8 mouse cellular contexts compared by ENCODE assay signal in genomic region chr4:54601671-54602512, GRCm38 (mm10).
A peak's percentile ranks its signal among the peaks of the same experiment; 100 is the strongest.
DNase-seq lines count a peak whose midpoint lies in the region; ATAC-seq and TF ChIP-seq lines count a peak whose summit lies in the region.

No protein-coding gene starts in this region.

- H3K4me1 ChIP-seq in intestine, embryonic 16.5 days (ENCODE audit: control insufficient read depth, insufficient read depth, low read length) = no peaks in the 10 kb centered on the region
- H3K4me1 ChIP-seq in intestine, postnatal 0 days (replicated peaks; ENCODE audit: control insufficient read depth, insufficient read depth, low read length) = no peaks in the 10 kb centered on the region
- peaks cover 10% of the 10 kb centered on the region for H3K4me1 ChIP-seq in forebrain, embryonic 13.5 days
- H3K4me1 ChIP-seq in midbrain, embryonic 12.5 days = peaks cover 10% of the 10 kb centered on the region

- WGBS in intestine, embryonic 16.5 days = 55% methylated on average over 15 of the region's 15 CpGs
- 58% methylated on average over 15 of the region's 15 CpGs for WGBS in intestine, postnatal 0 days
- WGBS in forebrain, embryonic 13.5 days = 44% methylated on average over 15 of the region's 15 CpGs
- WGBS in midbrain, embryonic 12.5 days = 40% methylated on average over 15 of the region's 15 CpGs

- TF ChIP-seq POLR2A in brain, embryonic 14.5 days (IDR thresholded peaks at IDR 0.05; ENCODE audit: borderline replicate concordance, extremely low read depth, insufficient read depth, insufficient read length, poor library complexity, severe bottlenecking) = no peak

- no peak for TF ChIP-seq CTCF in intestine, postnatal 0 days (IDR thresholded peaks at IDR 0.05; ENCODE audit: low read depth)
- no peak for TF ChIP-seq CTCF in brain, embryonic 14.5 days (IDR thresholded peaks at IDR 0.05; ENCODE audit: borderline replicate concordance, extremely low read depth, insufficient read depth, insufficient read length)

- H3K4me3 ChIP-seq in intestine, embryonic 16.5 days (ENCODE audit: low read length) = no peak overlapping the region
- no peak overlapping the region for H3K4me3 ChIP-seq in intestine, postnatal 0 days (ENCODE audit: low read depth, low read length)
- no peak overlapping the region for H3K4me3 ChIP-seq in forebrain, embryonic 13.5 days
- no peak overlapping the region for H3K4me3 ChIP-seq in midbrain, embryonic 12.5 days

- no peak overlapping the region for H3K9ac ChIP-seq in intestine, embryonic 16.5 days (ENCODE audit: low read depth, low read length)
- H3K9ac ChIP-seq in intestine, postnatal 0 days (ENCODE audit: low read depth, low read length) = no peak overlapping the region
- H3K9ac ChIP-seq in forebrain, embryonic 13.5 days = no peak overlapping the region
- 0 out of 2 replicates have a peak overlapping the region, but pooled peaks have one; percentile 24 for H3K9ac ChIP-seq in midbrain, embryonic 12.5 days (replicated peaks)

- H3K9me3 ChIP-seq in intestine, embryonic 16.5 days (ENCODE audit: control insufficient read depth, low read length) = no peaks in the 10 kb centered on the region
- H3K9me3 ChIP-seq in intestine, postnatal 0 days (ENCODE audit: control insufficient read depth) = no peaks in the 10 kb centered on the region
- no peaks in the 10 kb centered on the region for H3K9me3 ChIP-seq in forebrain, embryonic 13.5 days (replicated peaks)
- no peaks in the 10 kb centered on the region for H3K9me3 ChIP-seq in midbrain, embryonic 12.5 days

- no peak for ATAC-seq in intestine, embryonic 16.5 days
- ATAC-seq in intestine, postnatal 0 days = no peak
- ATAC-seq in forebrain, embryonic 13.5 days = peak; percentile 30; the same call in 1 of the 2 replicates
- ATAC-seq in midbrain, embryonic 12.5 days (ENCODE audit: low FRiP score, low read depth) = peak; percentile 85
- ATAC-seq in granulocyte monocyte progenitor cell, adult 5-6 weeks (replicated peaks; ENCODE audit: poor library complexity, severe bottlenecking) = no peak

- H3K36me3 ChIP-seq in intestine, embryonic 16.5 days (ENCODE audit: control insufficient read depth, insufficient read depth, low read length) = no peaks in the 10 kb centered on the region
- no peaks in the 10 kb centered on the region for H3K36me3 ChIP-seq in intestine, postnatal 0 days (ENCODE audit: control insufficient read depth, insufficient read depth)
- no peaks in the 10 kb centered on the region for H3K36me3 ChIP-seq in forebrain, embryonic 13.5 days (ENCODE audit: poor library complexity, severe bottlenecking)
- H3K36me3 ChIP-seq in midbrain, embryonic 12.5 days = no peaks in the 10 kb centered on the region

- peak overlapping the region; percentile 41; the same call in 1 of the 2 replicates for H3K27ac ChIP-seq in intestine, embryonic 16.5 days (ENCODE audit: low read length)
- no peak overlapping the region for H3K27ac ChIP-seq in intestine, postnatal 0 days (ENCODE audit: low read depth, low read length)
- H3K27ac ChIP-seq in forebrain, embryonic 13.5 days = peak overlapping the region; percentile 27
- peak overlapping the region; percentile 88 for H3K27ac ChIP-seq in midbrain, embryonic 12.5 days (replicated peaks)

- H3K4me2 ChIP-seq in intestine, embryonic 16.5 days (ENCODE audit: low read depth, low read length) = no peak overlapping the region
- no peak overlapping the region for H3K4me2 ChIP-seq in intestine, postnatal 0 days (replicated peaks; ENCODE audit: low read depth)
- no peak overlapping the region for H3K4me2 ChIP-seq in forebrain, embryonic 13.5 days
- H3K4me2 ChIP-seq in midbrain, embryonic 12.5 days (replicated peaks) = no peak overlapping the region

- peak; percentile 79 for DNase-seq in brain, embryonic 14.5 days (ENCODE audit: low read depth)
- DNase-seq in urinary bladder, adult 18-20 months (ENCODE audit: low spot score in 2 of 2) = no peak
- DNase-seq in thymus, adult 18-20 months = no peak

- H3K27me3 ChIP-seq in intestine, embryonic 16.5 days (replicated peaks; ENCODE audit: control insufficient read depth, insufficient read depth, low read length) = no peaks in the 10 kb centered on the region
- H3K27me3 ChIP-seq in intestine, postnatal 0 days (replicated peaks; ENCODE audit: control insufficient read depth, insufficient read depth, low read length) = no peaks in the 10 kb centered on the region
- H3K27me3 ChIP-seq in forebrain, embryonic 13.5 days = no peaks in the 10 kb centered on the region
- no peaks in the 10 kb centered on the region for H3K27me3 ChIP-seq in midbrain, embryonic 12.5 days

Comparison
In these comparisons a context has a peak if more than half of its experiments do, and no peak if none do; other contexts are left out.
1. ATAC-seq: peak in forebrain, embryonic 13.5 days (single experiment) and midbrain, embryonic 12.5 days (single experiment); none in intestine, embryonic 16.5 days (single experiment), intestine, postnatal 0 days (single experiment) and granulocyte monocyte progenitor cell, adult 5-6 weeks (single experiment).